Mouse (Mus musculus): ENCODE measurements around the gene Slc34a1. TPM values are rescaled to one million over a fixed set of nuclear protein-coding genes. Genes with fewer than 3 reads are reported as not detected.

Slc34a1 gene
- total and polyA plus RNA-seq, 3 experiments = 0.93 TPM; not detected in 2

GRCm38 (mm10) chr13:55403935-55404852 is 6.2 kb downstream of the Slc34a1 start:
- TF ChIP-seq TAL1 (conservative IDR thresholded peaks at IDR 0.05; ENCODE audit: low read depth, low read length) = no peak
- no peak for TF ChIP-seq GATA2 (IDR thresholded peaks at IDR 0.05; ENCODE audit: borderline replicate concordance, low read depth, low read length)
- no peak for TF ChIP-seq POLR2AphosphoS5 (IDR thresholded peaks at IDR 0.05; ENCODE audit: insufficient replicate concordance, low read depth, low read length)
- TF ChIP-seq CTCF (IDR thresholded peaks at IDR 0.05; ENCODE audit: low read depth, low read length) = no peak
- no peak for TF ChIP-seq GATA1 (IDR thresholded peaks at IDR 0.05; ENCODE audit: borderline replicate concordance, low read length)
- peaks cover 80% of the 10 kb centered on the region for H3K27me3 ChIP-seq (ENCODE audit: insufficient read depth, low read length)
- H3K9me3 ChIP-seq (replicated peaks) = peaks cover 8% of the 10 kb centered on the region
- ATAC-seq (ENCODE audit: extremely low read depth, insufficient number of reproducible peaks, low FRiP score, poor library complexity, severe bottlenecking) (no peak), DNase-seq (ENCODE audit: low spot score) (no peak)
- peaks cover 7% of the 10 kb centered on the region for H3K4me1 ChIP-seq (ENCODE audit: insufficient read depth, low read depth, low read length)
- no peaks in the 10 kb centered on the region for H3K36me3 ChIP-seq (replicated peaks)
- no peak overlapping the region for H3K4me3 ChIP-seq (ENCODE audit: low read depth, low read length)

DNA sequence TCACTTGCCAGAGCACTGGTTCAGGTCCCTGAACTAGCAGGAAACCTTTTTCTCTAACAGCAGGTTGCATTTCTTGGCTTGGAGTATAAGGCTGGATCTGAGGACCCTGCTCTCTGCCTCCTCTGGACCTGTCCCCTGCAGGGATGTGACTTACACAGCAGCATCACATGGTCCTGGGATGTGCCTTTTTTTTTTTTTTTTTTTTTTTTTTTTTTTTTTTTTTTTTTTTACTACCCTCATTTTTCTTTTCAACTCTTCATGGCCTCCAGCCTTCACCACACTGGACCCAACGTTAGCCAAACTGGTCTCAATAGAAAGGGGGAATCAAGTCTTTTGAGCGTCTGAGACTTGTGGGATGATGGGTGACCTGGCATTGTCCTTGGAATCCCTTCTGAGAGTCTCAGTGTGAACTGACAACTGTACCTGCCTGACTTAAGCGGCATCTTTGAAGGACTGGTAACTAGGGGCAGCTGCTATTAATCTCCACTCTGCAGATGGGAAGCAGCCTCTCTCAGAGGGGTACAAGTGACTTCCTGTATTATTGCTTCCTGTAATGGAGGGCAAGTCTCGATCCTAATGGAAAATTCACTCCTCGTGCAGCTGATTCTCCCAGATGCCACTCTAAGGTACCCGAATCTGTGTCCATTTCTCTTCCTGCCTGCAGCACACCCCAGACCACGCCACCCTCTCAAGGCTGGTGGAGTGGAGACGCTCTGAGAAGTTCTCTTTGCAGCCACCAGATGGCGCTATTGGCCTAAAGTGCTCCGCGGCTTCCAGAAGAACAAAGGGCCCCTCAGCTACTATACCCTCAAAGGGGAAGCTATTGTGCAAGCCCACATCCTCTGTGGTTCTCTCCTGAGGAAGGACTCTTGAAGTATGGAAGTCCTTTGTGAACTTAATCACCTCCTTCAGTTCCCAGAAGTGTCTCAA is 7.1 kb downstream of the Slc34a1 start:
- DNase-seq (ENCODE audit: low spot score) (peak; percentile 47), ATAC-seq (ENCODE audit: extremely low read depth, insufficient number of reproducible peaks, low FRiP score, poor library complexity, severe bottlenecking) (no peak)
- Histone ChIP-seq H3K9me3 (replicated peaks) (peaks cover 8% of the 10 kb centered on the region), H3K27me3 (ENCODE audit: insufficient read depth, low read length) (peaks cover 82% of the 10 kb centered on the region), H3K4me3 (ENCODE audit: low read depth, low read length) (no peak overlapping the region), H3K4me1 (ENCODE audit: insufficient read depth, low read depth, low read length) (peaks cover 7% of the 10 kb centered on the region), H3K36me3 (replicated peaks) (no peaks in the 10 kb centered on the region)
- TF ChIP-seq TAL1 (conservative IDR thresholded peaks at IDR 0.05; ENCODE audit: low read depth, low read length) (no peak), GATA2 (IDR thresholded peaks at IDR 0.05; ENCODE audit: borderline replicate concordance, low read depth, low read length) (no peak), GATA1 (IDR thresholded peaks at IDR 0.05; ENCODE audit: borderline replicate concordance, low read length) (no peak), CTCF (IDR thresholded peaks at IDR 0.05; ENCODE audit: low read depth, low read length) (peak; percentile 77)

DNA sequence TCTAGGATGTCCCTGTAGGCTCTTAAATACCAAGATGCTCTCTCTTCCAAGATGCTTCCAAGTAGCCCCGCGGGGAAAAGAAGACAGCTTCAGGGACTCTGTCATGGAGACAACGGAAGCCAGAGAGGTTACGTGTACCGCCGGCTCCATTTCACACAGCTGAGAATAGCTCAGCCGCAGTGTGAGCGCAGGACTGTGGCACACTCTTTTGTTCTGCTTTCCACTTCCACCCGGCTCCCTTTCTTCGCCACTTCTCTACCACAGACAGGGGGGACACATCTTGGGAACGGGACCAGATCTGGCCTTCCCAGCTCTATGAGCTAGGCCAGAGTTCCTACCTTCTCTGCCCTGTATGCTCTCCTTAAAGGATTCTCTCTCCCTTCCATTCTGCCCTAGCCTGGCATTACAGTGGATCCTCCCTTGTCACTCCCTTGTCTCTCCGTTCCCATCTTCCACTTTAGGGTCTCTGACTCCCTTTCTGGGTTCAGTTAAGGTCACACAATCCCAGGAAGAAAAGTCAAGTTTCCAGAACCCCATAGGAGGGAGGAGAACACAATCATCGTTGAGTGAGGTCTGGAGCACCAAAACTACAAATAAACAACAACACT is 7.9 kb downstream of the Slc34a1 start:
- no peaks in the 10 kb centered on the region for H3K36me3 ChIP-seq (replicated peaks)
- peaks cover 8% of the 10 kb centered on the region for H3K9me3 ChIP-seq (replicated peaks)
- H3K4me3 ChIP-seq (ENCODE audit: low read depth, low read length) = no peak overlapping the region
- DNase-seq (ENCODE audit: low spot score) = no peak
- H3K4me1 ChIP-seq (ENCODE audit: insufficient read depth, low read depth, low read length) = peaks cover 7% of the 10 kb centered on the region
- no peak for TF ChIP-seq TAL1 (conservative IDR thresholded peaks at IDR 0.05; ENCODE audit: low read depth, low read length)
- no peak for TF ChIP-seq GATA1 (IDR thresholded peaks at IDR 0.05; ENCODE audit: borderline replicate concordance, low read length)
- TF ChIP-seq GATA2 (IDR thresholded peaks at IDR 0.05; ENCODE audit: borderline replicate concordance, low read depth, low read length) = no peak
- TF ChIP-seq POLR2AphosphoS5 (IDR thresholded peaks at IDR 0.05; ENCODE audit: insufficient replicate concordance, low read depth, low read length) = no peak
- TF ChIP-seq CTCF (IDR thresholded peaks at IDR 0.05; ENCODE audit: low read depth, low read length) = no peak
- peaks cover 77% of the 10 kb centered on the region for H3K27me3 ChIP-seq (ENCODE audit: insufficient read depth, low read length)
- no peak for ATAC-seq (ENCODE audit: extremely low read depth, insufficient number of reproducible peaks, low FRiP score, poor library complexity, severe bottlenecking)

DNA sequence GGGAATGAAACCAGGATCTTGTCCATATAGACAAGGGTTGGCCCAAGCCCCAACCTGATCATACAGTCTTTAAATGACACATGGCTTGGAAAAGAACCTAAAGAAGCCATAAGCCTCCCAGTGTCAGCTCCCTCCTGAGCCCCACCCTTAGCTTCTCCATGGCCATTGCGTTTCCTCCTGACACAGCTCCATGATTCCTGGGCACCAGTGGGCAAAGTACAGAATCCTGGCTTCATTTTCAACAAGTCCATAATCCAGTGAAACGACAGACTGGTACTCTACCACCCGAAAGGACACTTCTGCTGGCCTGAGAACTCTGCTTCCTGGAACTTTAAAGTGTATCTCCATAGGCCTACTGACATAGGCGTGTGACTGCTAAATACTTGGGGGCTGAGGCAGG is 9.4 kb downstream of the Slc34a1 start:
- no peak for DNase-seq (ENCODE audit: low spot score)
- peaks cover 75% of the 10 kb centered on the region for H3K27me3 ChIP-seq (ENCODE audit: insufficient read depth, low read length)
- TF ChIP-seq TAL1 (conservative IDR thresholded peaks at IDR 0.05; ENCODE audit: low read depth, low read length) (no peak), POLR2AphosphoS5 (IDR thresholded peaks at IDR 0.05; ENCODE audit: insufficient replicate concordance, low read depth, low read length) (no peak), GATA1 (IDR thresholded peaks at IDR 0.05; ENCODE audit: borderline replicate concordance, low read length) (no peak), CTCF (IDR thresholded peaks at IDR 0.05; ENCODE audit: low read depth, low read length) (no peak), GATA2 (IDR thresholded peaks at IDR 0.05; ENCODE audit: borderline replicate concordance, low read depth, low read length) (no peak)
- H3K36me3 ChIP-seq (replicated peaks) = no peaks in the 10 kb centered on the region
- no peak for ATAC-seq (ENCODE audit: extremely low read depth, insufficient number of reproducible peaks, low FRiP score, poor library complexity, severe bottlenecking)
- H3K4me1 ChIP-seq (ENCODE audit: insufficient read depth, low read depth, low read length) = peaks cover 11% of the 10 kb centered on the region
- H3K9me3 ChIP-seq (replicated peaks) = peaks cover 8% of the 10 kb centered on the region
- H3K4me3 ChIP-seq (ENCODE audit: low read depth, low read length) = no peak overlapping the region

DNA sequence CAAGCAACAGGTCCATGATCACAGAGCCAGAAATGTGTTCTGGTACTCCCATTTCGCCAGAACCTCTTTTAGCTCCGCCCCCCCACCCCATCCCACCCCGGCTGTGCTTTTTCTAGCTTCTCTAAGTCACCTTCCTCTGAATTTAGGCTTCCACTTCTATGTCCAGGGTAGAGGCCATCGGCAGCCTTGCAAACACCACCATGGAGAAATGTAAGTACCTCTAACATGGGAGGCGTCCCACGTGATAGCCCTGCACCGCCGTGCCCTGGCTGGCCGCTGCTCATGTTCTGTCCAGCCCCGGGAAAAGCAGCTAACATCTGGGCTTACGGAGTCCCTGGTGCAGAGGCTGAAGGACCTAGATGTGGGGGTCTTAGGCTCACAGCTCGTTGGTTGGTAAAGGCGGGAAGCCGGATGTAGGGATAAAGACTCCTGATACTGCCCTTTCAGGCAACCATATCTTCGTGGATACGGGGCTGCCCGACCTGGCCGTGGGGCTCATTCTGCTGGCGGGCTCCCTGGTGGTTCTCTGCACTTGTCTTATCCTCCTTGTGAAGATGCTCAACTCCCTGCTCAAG is 10.6 kb downstream of the Slc34a1 start:
- Histone ChIP-seq H3K4me3 (ENCODE audit: low read depth, low read length) (no peak overlapping the region), H3K4me1 (ENCODE audit: insufficient read depth, low read depth, low read length) (peaks cover 23% of the 10 kb centered on the region), H3K36me3 (replicated peaks) (no peaks in the 10 kb centered on the region), H3K9me3 (replicated peaks) (peaks cover 8% of the 10 kb centered on the region), H3K27me3 (ENCODE audit: insufficient read depth, low read length) (peaks cover 68% of the 10 kb centered on the region)
- TF ChIP-seq GATA1 (IDR thresholded peaks at IDR 0.05; ENCODE audit: borderline replicate concordance, low read length) = no peak
- TF ChIP-seq TAL1 (conservative IDR thresholded peaks at IDR 0.05; ENCODE audit: low read depth, low read length) = no peak
- TF ChIP-seq CTCF (IDR thresholded peaks at IDR 0.05; ENCODE audit: low read depth, low read length) = no peak
- no peak for TF ChIP-seq GATA2 (IDR thresholded peaks at IDR 0.05; ENCODE audit: borderline replicate concordance, low read depth, low read length)
- TF ChIP-seq POLR2AphosphoS5 (IDR thresholded peaks at IDR 0.05; ENCODE audit: insufficient replicate concordance, low read depth, low read length) = no peak
- no peak for DNase-seq (ENCODE audit: low spot score)
- no peak for ATAC-seq (ENCODE audit: extremely low read depth, insufficient number of reproducible peaks, low FRiP score, poor library complexity, severe bottlenecking)
